Mouse (Mus musculus) megakaryocyte progenitor cell, adult 5-6 weeks (primary cell): Measurements from ENCODE around the gene Prp2. TPM values are rescaled to one million over a fixed set of nuclear protein-coding genes. Genes with fewer than 3 reads are reported as not detected.
"Not testable (repeated sequence)": the region's sequence is repeated elsewhere in the genome, so short reads cannot be mapped to it uniquely, and the experiment has no call there.

Experiments used
- ATAC-seq: replicated peaks from 2 replicates; pipeline ENCODE4 v1.8.0; 2016; ENCODE audit warnings: mild to moderate bottlenecking, moderate TSS enrichment, inconsistent platforms; ENCODE audit not compliant: poor library complexity
- total RNA-seq, 2 experiments: library from RNA; stranded (forward) in 1 of 2; stranded (reverse) in 1 of 2; fragments of 157-497, 149-512 nt in 1 of 2; fragments of 200-1000 nt in 1 of 2; gene quantifications; 2 replicates each; pipeline versions ENCODE4 v1.2.3 to v1.2.4; 2015 to 2017

The Prp2 gene
- total RNA-seq (2015) (not detected in 2 replicates), total RNA-seq (2017) (not detected in 2 replicates)

GRCm38 (mm10) chr6:132595613-132596012 lies at the start of gene Prp2:
Gene Prp2, plus strand, starts transcription at chr6:132595913.
- ATAC-seq: not testable (repeated sequence)

GRCm38 (mm10) chr6:132569509-132569908 lies 26.2 kb upstream of the Prp2 start, which contains the start of gene Prh1:
Gene Prh1, plus strand, starts transcription at chr6:132569809.
- ATAC-seq: not testable (repeated sequence)

- peak; percentile 88 for ATAC-seq
These were observed 53.7 kb downstream of the Prp2 start for GRCm38 (mm10) chr6:132649399-132649798.

Other genes with a start within 250 kb of the Prp2 start
- gene Gm8882, start 231.8 kb upstream of the Prp2 start, total RNA-seq (2015): not detected in 2 replicates
- not detected in 2 replicates for gene Gm8882, start 231.8 kb upstream of the Prp2 start, total RNA-seq (2017)
- not detected in 2 replicates for gene Prh1, start 26.1 kb upstream of the Prp2 start, total RNA-seq (2015)
- gene Prh1, start 26.1 kb upstream of the Prp2 start, total RNA-seq (2017): not detected in 2 replicates
- gene A630073D07Rik, start 55.6 kb downstream of the Prp2 start, total RNA-seq (2015): 0.17 TPM in 1 of 2 replicates, not detected in the other
- not detected in 2 replicates for gene A630073D07Rik, start 55.6 kb downstream of the Prp2 start, total RNA-seq (2017)
- gene Tas2r120, start 61.0 kb downstream of the Prp2 start, total RNA-seq (2015): not detected in 2 replicates
- gene Tas2r120, start 61.0 kb downstream of the Prp2 start, total RNA-seq (2017): not detected in 2 replicates
- gene Tas2r121, start 105.1 kb downstream of the Prp2 start, total RNA-seq (2015): not detected in 2 replicates
- gene Tas2r121, start 105.1 kb downstream of the Prp2 start, total RNA-seq (2017): not detected in 2 replicates
- not detected in 2 replicates for gene Tas2r122, start 116.0 kb downstream of the Prp2 start, total RNA-seq (2015)
- not detected in 2 replicates for gene Tas2r122, start 116.0 kb downstream of the Prp2 start, total RNA-seq (2017)
- not detected in 2 replicates for gene Tas2r115, start 142.1 kb downstream of the Prp2 start, total RNA-seq (2015)
- not detected in 2 replicates for gene Tas2r115, start 142.1 kb downstream of the Prp2 start, total RNA-seq (2017)
- gene Tas2r124, start 158.8 kb downstream of the Prp2 start, total RNA-seq (2015): not detected in 2 replicates
- not detected in 2 replicates for gene Tas2r124, start 158.8 kb downstream of the Prp2 start, total RNA-seq (2017)
- not detected in 2 replicates for gene Tas2r102, start 166.2 kb downstream of the Prp2 start, total RNA-seq (2015)
- not detected in 2 replicates for gene Tas2r102, start 166.2 kb downstream of the Prp2 start, total RNA-seq (2017)
- gene Tas2r136, start 182.2 kb downstream of the Prp2 start, total RNA-seq (2015): not detected in 2 replicates
- gene Tas2r136, start 182.2 kb downstream of the Prp2 start, total RNA-seq (2017): not detected in 2 replicates
- gene Tas2r117, start 206.9 kb downstream of the Prp2 start, total RNA-seq (2015): not detected in 2 replicates
- not detected in 2 replicates for gene Tas2r117, start 206.9 kb downstream of the Prp2 start, total RNA-seq (2017)